Mouse (Mus musculus) cerebellum, postnatal 10 days (tissue): ENCODE data around the gene Myo15b.
"Not testable (repeated sequence)": the region's sequence is repeated elsewhere in the genome, so short reads cannot be mapped to it uniquely, and the experiment has no call there.

ENCODE experiments used
- DNase-seq, 2 experiments: peaks; one replicate each; pipeline ENCODE4 v3.0.0; 2021; ENCODE audit warnings: mixed read lengths in 2 of 2

The Myo15b gene

DNA sequence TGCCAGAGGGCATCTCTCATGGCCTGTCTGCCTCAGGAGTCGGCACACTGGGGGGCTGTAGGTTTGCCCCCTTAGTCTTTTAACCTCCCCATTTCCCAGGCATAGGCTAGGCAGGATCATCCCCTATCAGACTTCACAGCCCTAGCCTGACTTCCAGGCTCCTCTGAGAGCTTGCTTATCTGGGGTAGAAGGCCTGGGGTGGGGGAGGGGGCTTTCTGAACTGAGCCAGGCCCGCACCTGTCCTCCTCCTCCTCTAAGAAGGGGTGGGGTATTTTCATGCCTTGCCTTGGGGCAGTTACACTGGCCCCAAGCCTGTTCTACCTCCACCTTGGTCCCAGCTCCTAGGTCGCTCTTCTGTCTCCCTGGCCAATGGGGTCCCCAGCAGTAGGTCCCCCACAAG, 26.7 kb upstream of the Myo15b start:
- no peak for DNase-seq

DNA sequence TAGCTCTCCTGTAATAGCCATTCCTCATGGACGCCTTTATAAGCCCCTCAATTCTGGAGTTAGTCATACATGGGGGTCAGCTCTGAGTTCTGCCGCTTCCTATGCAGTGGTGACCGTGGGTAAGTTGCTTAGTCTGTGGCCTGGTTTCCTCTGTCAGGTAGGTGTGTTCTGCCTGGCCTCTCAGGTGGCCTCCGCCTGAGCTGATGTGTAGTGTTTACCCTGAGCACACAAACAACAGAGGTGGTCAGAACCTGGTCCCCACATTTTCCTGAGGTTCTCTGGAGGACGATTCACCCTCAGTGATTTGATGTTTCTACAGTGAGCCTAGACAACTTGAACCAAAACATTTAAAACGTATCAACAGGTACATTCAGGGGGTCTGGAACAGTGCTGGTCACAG, 26.1 kb upstream of the Myo15b start:
- DNase-seq = no peak

DNA sequence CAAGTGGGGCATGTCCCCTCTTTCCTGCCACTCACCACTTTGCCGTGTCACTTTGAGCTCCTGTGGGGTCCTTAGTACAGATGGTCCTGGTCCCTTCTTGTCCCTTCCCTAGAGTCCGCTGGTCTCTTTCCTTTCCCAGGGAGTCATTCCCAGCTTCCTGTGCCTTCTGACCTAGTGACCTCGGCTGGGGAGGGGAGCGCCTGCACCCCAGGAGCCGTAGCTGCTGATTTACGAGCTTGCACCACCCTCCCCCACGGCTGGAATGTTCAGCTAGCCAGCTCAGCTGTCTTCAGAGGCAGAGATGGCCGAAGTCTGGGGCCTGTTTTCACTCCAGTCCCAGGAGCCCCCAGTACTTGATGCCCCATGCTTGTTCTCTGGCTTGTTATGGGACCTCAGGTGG, 25.7 kb upstream of the Myo15b start:
- no peak for DNase-seq

DNA sequence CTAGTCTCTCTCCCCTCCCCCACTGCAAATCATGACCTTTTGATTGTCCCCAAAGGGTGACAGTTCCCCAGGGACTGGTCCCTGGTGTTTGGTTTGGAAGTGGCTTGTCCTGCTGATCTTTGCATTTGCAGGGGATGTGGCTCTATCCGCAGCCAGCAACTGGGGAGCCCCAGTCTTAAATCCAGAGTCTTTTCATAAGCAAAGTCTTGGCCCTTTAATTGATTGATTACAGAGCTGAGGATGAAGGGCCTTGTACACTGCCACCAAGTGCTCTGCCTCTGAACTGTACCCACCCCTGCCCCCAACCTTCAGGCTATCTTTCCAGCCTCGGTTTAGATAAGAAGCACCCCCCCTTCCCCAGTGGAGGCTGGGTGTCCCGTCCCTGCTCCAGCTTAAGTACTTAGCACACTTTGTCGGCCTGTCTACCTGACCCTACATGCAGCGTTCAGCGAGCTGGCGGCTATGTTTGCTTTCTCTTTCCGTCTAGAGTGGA, 25.1 kb upstream of the Myo15b start:
- no peak for DNase-seq

DNA sequence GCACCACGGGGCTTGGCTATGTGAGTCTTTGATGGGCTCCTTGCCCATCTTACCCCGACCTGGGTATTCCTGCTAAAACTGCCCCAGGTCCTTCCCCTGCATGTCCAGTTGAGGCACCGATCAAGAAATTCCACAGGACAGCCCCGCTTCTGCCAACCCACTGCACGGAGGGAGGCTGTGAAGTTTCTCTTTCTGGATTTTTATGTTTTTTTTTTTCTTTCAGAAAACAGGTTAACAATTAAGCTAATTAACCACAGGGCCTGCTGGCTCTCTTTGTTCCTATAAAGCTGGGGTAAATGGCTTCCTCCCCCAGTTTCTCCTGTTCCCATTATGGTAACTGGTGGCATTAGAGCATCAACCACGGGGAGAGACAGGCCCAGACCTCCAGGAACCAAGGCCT, 24.2 kb upstream of the Myo15b start:
- no peak for DNase-seq

DNA sequence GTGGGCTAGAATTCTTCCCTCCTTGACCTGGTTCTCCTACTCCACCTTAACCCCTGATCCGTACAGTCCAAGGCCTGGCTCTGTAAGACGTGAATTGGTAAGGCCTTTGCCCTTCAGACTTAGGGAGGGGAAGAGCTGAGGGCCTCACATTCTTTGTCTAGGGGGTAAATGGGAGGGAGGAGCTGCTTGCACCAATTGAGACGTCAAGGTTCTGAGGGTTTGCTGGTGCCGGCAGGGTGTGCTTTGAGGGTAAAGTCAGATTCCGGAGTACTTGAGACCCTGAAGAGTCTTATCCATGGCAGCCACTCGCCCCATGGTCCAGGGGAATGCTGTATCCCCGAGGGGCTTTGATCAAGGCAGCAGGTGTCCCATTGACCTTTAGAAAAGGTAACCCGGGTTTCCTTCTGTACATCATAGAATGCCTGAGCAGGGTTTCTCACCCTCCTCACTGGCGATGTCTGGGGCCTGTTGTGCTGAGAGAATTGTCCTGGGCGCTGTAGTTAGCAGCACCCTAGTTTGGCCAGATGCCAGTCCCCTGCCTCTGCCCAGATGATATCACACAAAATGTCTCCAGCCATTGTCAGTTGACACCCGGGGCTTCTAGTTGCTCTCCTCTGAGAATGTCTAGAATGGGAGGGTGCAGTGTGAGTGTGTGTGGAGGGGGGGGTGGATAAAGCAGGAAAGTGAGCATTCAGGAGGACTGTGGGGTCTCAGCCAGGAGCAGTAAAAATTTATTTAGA, 21.4 kb upstream of the Myo15b start:
- no peak for DNase-seq

DNA sequence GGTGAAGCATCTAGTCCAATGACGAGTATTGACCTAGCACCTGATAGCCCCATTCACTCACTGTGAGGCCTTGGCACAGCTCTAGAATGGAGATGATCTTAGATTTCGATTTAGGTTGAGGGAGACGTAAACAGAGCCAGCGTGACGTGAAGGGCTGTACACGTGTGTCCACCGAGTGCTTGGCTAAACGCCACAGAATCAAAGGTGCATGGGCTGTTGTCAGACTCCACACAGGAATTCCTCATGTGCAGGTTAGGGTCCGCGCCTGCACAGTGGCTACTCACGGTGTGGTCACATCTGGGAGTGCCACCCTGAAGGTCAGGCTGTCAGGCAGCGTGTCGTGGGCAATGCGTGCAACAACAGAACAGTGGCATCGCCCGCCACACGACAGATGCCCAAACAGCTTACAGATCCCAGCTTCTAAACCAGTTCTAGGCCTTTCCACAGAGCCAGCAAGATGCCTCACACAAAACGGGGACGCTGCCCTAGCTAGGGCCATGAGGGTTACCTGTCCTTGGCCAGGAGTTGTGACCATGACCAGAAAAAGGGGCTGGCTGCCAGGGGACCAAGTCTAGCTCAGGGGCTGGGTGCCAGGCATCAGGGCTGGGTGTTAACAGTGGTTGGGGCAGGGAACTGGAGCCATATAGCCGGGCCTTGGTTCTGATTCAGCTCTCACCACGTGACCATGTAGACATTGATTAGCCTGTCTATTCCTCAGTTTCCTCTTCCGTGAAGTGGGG, 20.4 kb upstream of the Myo15b start:
- DNase-seq = no peak

DNA sequence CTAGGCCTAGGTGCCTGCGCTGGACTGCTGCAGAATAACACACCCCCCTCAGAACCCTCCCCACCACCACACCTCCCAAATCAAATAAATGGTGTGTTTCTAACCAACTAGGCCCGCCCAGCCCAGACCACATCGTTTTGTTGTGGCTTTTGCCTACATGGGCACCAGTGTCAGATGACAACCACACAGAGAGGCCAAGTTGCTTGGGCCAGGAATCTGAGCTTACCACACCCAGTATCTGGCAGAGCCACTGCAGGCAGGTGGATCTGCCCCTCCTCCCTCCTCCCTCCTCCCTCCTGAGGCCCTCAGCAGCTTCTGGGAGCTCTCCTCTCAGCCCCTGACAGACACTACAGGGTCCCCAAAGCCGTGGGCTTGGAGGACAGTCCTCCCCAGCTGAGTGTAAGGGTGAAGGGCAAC, 19.3 kb upstream of the Myo15b start:
- DNase-seq = no peak

DNA sequence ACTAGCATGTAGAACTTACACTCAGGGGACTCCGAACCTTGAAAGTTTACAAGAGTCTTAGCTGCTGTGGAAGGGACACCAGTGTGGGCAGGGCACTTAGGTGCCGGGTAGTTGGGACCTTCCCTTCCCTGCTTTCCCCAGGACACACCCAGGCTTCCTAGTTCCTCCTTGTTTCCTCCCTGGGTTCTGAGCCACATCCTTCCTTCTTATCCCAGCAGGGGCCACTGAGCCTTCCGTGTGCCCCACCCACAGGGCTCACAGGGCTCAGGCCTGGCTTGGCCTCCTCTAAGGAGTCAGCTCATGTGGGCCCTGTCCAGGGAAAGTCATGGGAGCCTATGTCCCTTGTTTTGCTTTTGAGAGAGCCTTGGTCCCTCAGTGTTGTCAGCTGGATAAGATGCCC, 18.5 kb upstream of the Myo15b start:
- no peak for DNase-seq

DNA sequence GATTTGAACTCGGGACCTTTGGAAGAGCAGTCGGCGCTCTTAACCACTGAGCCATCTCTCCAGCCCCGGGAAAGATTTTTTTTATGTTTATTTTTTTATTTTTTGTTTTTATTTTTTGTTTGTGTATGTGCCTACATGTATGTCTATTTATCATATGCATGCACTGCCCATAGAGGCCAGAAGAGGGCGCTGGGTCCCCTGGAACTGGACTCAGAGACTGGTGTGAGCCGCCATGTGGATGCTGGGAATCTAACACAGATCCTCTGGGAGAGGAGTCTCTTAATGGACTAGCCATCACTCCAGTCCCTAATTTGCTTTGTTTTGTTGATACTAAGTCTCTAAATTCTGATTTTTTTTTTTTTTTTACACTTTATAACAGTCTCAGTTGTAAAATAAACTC, 17.2 kb upstream of the Myo15b start:
- DNase-seq = no peak

DNA sequence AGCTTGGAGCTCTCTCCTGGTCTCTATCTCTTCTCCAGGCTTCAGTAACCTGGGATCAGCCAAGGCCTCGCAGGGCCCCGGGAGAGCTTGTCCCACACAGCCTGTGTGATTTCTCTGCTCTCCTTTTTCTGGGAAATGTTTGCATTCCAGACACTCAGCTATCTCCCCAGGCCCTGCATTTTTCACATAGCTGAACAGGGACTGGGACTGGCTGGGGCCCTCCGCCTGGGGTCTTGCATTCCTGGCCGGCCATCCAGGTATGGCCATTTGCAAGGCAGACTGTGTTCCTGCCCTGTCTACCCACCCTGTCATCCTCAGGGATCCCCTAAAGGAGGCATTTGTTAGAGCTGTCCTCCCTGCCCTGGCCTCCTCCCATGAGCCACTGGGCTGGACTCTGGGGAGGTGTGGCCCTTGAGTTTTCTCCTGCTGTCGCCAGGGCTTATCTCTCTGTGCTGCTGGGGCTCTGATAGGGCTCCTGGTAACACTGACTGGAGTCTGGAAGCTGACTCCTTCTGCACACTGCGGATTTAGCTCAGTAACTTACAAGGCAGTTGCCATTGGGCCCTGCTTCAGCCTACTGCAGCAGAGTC, 16.1 kb upstream of the Myo15b start:
- DNase-seq = no peak

DNA sequence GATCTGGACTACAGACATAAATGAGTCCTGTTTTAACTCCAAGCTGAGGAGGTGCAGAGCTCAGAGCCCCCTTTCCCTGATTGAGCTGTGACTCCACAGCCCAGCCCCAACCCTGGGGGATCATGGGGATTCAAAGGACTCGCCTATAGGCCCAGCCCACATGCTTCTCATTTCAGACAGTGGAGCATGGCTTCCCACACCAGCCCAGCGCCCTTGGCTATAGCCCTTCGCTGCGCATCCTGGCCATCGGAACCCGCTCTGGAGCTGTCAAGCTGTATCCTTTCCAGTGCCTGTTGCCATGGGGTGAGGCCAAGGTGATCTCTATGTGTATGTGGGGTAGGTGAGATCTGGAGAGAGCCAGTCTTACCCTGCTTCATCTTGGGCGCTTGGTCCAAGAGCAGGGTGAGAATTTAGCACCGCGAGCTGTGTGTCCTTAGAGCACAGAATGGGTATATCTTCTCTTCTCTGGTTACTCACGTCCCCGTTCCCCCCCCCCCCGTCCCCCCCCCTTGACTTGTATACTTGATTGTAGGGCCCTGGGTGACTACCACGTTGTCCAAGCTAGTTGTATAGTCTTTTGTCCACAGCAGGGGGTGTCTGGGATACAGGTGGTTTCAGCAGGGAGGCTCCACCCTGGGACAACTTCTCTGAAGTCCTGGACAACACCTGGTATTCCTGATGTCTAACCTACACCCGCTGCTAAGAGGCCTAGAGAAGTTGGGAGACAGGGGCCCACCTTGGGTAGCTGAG, 14.9 kb upstream of the Myo15b start:
- no peak for DNase-seq

DNA sequence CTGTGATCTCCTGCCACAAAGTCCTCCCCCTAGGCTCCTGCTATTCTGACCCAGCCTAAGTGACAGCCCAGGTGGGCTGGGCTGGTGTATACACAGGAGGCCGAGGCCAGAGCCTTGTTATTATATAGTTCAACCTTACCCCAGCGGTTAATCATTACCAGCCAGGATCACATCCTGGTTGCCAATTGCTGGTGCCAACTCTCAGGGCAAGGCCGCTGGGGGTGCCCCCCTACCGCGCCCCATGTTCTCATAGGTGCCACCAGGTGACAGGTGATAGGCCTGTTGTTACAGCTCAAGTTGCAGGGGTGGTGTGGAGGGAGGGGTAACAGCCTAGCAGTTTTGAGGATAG, 14.3 kb upstream of the Myo15b start:
- DNase-seq = no peak

DNA sequence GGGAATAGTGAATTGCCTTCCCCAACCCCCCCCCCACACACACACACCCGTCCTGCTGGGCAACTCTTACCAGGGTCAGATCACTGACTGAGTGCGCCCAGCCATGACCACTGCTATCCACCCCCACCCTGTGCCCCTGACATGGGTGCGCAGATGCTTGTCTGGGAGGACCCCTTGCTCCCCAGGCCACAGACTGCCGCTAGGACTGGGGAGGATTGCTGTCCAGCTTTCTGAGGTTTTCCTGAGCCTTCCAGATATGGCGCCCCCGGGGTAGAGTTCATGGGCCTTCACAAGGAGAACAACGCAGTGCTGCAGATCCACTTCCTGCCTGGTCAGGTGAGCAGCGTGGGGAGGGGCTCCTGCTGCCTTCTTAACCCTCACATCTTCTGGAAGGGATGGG, 14.0 kb upstream of the Myo15b start:
- DNase-seq = no peak

DNA sequence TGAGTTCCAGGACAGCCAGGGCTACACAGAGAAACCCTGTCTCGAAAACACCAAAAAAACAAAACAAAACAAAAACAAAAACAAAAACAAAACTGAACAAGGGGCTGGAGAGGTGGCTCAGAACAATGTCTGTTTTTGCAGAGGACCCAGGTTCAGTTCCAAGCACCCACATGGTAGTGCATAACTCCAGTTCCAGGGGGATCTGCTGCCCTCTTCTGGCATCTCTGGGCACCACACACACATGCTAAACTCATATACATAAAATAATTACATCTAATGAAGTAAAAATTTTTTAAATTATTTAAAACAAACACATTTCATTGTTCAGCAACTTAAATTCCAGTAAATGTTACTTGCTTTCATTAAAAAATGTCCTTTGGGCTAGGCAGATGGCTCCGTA, 12.4 kb upstream of the Myo15b start:
- no peak for DNase-seq

DNA sequence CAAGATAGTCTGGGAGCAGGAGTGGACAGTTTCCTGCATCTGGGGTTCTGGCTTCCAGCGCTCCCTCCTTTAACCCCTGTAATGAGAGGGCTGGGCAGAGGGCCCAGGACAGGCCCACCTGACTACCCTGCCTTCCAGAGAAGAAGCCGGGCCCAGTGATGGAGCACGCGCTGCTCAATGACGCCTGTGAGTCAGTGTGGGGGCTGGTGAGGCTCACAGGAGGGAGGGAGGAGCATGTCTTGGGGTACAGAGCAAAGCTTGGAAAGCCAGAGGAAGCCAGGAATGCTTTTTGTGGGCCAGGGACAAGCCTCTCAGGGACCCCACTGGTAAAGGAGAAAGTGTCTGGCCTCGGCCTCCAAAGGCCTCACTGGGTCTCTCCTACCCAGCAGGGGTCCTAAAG, 3.5 kb upstream of the Myo15b start:
- DNase-seq = no peak

DNA sequence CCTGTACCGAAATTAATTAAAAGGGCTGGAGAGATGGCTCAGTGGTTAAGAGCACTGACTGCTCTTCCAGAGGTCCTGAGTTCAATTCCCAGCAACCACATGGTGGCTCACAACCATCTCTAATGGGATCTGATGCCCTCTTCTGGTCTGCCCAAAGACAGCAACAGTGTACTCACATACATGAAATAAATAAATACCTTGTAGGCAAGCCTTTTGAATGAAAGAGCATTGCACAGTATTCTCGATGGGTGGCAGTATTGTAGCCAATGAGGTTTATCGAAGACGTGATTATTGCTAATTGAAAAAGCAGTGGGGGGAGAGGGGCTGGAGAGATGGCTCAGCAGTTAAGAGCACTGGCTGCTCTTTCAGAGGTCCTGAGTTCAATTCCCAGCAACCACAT, 1.1 kb upstream of the Myo15b start:
- not testable (repeated sequence) for DNase-seq

DNA sequence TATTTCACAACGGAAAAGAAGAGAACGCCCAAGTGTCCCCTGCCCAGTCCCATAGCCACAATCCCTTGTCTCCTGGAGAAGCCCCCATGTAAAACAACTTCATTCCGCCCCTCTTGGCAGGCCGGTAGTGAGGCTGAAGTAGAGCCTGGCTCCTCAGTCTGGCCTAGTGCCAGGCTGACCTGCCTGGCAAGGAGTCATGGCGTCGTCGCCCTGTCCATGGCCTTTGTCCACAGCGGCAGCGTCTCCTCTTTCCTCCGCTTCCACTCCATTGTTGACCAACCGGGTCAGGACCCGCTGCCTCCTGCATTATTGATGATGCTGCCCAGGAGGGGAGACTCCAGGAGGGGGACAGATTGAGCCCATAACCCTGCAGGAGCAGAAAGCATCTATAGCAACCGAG, 270 bp upstream of the Myo15b start:
- DNase-seq = peak; percentile 60 to 62

DNA sequence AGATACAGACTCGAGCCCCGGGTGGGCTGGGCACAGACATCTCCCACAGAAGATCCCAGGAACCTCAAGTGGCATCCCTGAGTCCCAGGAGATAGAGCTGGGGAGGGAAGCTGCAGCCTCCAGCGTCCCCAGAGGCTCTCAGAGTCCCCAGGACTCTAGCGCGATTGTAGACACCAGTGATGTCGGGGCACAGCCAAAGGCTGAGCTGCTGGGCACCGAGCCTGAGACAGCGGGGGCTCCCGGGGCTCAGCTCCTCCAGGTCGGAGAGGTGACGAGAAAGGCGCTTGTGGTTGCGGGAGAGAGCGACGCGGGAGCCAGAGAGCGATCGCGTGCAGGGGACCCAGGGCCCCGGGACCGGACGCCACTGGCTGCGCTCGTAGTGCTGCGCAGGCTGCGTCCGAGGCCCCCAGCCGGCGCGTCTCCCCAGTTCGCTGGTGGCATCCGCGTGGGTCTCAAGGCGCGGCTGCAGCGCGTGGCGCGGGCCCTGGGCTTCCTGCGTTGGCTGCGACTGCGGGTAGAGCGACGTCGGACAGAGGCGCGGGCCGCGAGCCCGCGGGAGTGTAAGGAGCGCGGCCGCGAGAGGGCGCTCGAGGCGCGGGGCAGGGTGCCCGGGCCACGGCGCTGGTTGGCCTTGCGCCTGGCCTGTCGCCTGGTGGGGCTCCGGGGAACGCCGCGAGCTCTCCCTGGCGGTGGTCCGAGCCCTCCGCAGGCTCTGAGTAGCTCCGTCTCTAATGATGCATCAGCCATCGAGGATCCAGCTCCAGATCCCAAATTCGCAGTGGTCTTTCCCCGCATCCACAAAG, 1.1 kb downstream of the Myo15b start:
- peak; percentile 91 for DNase-seq

DNA sequence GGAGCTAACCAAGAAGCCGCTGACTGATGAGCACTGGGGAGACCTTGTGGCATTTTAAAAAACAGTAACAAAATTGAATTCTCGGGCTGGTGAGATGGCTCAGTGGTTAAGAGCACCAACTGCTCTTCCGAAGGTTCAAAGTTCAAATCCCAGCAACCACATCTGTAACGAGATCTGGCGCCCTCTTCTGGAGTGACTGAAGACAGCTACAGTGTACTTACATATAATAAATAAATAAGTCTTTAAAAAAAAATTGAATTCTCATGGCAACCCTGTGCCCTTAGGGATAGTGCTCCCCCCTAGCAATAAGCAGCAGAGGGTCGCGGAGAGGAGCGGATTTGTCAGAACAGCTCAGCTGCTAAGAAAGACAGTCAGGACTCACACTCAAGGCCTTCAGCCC, 5.7 kb downstream of the Myo15b start:
- DNase-seq = no peak

DNA sequence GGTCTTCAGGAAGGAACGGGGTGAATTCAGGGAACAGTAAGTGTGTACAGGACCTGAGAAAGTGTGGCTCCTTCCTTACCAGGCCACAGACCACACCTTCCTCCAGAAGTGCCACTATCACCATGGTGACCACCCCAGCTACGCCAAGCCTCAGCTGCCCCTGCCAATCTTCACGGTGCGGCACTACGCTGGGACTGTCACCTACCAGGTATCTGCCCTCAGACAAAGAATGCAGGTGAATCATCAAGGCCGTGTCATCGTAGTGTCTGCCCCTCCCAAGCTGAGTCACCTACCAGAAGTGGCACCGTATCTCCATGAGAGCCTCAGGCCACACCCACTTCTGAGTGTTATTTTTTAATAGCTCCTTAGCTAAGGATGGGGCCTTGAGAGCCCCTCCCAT, 11.2 kb downstream of the Myo15b start:
- no peak for DNase-seq

DNA sequence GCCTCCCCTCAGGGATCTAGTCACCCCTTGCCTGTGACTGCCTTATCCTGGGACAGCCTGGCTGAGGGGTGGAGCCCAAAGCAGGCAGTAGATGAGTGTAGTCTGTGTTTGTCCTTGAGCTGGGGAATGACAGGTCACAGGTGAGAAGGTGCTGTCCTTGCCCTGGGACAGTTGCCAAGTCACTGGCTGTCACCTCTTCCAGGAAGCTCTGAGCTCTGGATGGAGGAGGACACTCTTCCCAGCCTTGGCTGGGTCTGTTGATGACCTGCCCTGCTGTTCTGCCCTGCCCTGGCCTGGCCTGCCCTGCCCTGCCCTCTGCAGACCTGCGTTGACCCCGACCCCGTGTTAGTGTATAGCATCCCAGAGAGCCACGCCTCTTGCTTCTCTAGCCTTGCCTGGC, 14.2 kb downstream of the Myo15b start:
- no peak for DNase-seq

DNA sequence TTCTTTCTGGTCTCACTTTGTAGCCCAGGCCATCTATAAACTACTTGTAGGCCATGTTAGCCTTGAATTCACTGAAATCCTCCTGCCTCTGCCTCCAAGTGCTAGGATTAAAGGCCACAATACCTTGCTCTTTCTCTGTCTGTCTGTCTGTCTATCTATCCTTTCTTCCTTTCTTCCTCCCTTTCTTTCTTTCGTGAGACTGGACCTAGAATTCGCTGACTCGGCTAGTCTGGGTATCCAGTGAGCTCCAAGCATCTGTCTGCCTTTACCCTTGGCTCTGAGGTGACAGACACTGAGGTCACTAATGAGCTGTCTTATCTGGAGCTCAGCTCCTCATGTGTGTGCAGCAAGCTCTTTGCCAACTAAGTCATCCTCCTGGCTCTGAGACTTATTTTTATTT, 17.7 kb downstream of the Myo15b start:
- no peak for DNase-seq
